Mouse (Mus musculus): ENCODE measurements at regions not wholly inside any gene's neighbourhood (a gene's known extent, or its start where the extent isn't known, plus 50 kb on each side); places are given as distances from the start of the nearest gene placed in this dataset. TPM values are rescaled to one million over a fixed set of nuclear protein-coding genes. Genes with fewer than 3 reads are reported as not detected.

GRCm38 (mm10) chr1:168483651-168484050 is 51.6 kb upstream of the Pbx1 start:
- WGBS, result 78% methylated on average over 13 of the region's 13 CpGs
- no peak for DNase-seq (ENCODE audit: low spot score)
- H3K27me3 ChIP-seq (ENCODE audit: low read depth, poor library complexity, severe bottlenecking), result no peaks in the 10 kb centered on the region
- no peaks in the 10 kb centered on the region for H3K9me3 ChIP-seq (replicated peaks)
- H3K36me3 ChIP-seq, result no peaks in the 10 kb centered on the region
- no peak overlapping the region for H3K4me3 ChIP-seq
- H3K4me1 ChIP-seq, result peaks cover 5% of the 10 kb centered on the region
- H3K27ac ChIP-seq, result no peak overlapping the region

Small RNA genes in the stretch of these regions (microRNA-seq; reads per million reads assigned to microRNA genes)
- gene Mir6348 (not detected), gene Mir6354 (not detected)
